Mouse (Mus musculus): ENCODE measurements around the gene Ccdc36. TPM values are rescaled to one million over a fixed set of nuclear protein-coding genes. Genes with fewer than 3 reads are reported as not detected.

Ccdc36 gene
- total RNA-seq, 2 experiments from 2014 or later, result not detected

DNA sequence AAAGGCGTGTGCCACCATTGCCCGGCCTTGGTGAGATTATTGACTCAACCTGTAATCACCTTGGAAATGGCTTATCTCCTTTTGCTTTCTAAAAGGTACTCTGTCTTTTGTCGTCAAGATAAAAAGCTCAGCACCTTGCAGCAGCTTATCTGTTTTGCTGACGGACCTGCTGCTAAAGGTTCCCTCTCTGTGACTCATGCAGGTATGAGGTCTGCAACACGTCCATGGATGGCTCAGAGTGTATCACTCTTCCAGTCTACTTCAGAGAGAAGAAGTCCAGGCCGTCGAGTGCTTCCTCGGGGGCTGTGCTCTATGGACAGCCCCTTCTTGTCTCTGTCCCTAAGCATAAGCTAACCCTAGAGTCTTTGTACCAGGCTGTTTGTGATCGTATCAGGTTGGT, 50.0 kb downstream of the Ccdc36 start:
- no peak for DNase-seq

Other genes starting within 250 kb of the Ccdc36 start
- under 1 TPM; 0.05 to 0.08 TPM for gene Bsn, start 238.1 kb downstream of the Ccdc36 start, total RNA-seq (2021)
- 100 to 1,000 TPM; 169 to 183 TPM for gene Dag1, start 164.5 kb downstream of the Ccdc36 start, total RNA-seq (2021)
- gene Nicn1, start 138.1 kb downstream of the Ccdc36 start, total RNA-seq (2021), result 10 to 100 TPM in 1 of 2 experiments, 1 to 10 TPM in 1; 8.2 to 12.1 TPM
- gene Amt, start 131.6 kb downstream of the Ccdc36 start, total RNA-seq (2021), result 1 to 10 TPM; 1.6 to 1.8 TPM
- gene Rhoa, start 122.4 kb downstream of the Ccdc36 start, total RNA-seq (2021), result 100 to 1,000 TPM; 104 to 120 TPM
- gene Tcta, start 122.3 kb downstream of the Ccdc36 start, total RNA-seq (2021), result 10 to 100 TPM; 25.0 to 30.8 TPM
- 10 to 100 TPM; 74.4 to 92.9 TPM for gene Gpx1, start 89.6 kb downstream of the Ccdc36 start, total RNA-seq (2021)
- 10 to 100 TPM; 61.7 to 64.9 TPM for gene Usp4, start 80.6 kb downstream of the Ccdc36 start, total RNA-seq (2021)
- under 1 TPM; 0.40 to 0.46 TPM for gene 1700102P08Rik, start 35.7 kb downstream of the Ccdc36 start, total RNA-seq (2021)
- not detected for gene BC048562, start 8.0 kb upstream of the Ccdc36 start, total RNA-seq (2021)
- 10 to 100 TPM; 16.3 to 17.2 TPM for gene Ccdc71, start 32.0 kb upstream of the Ccdc36 start, total RNA-seq (2021)
- 1 to 10 TPM; 3.3 to 3.8 TPM for gene Klhdc8b, start 33.1 kb upstream of the Ccdc36 start, total RNA-seq (2021)
- gene Lamb2, start 51.3 kb upstream of the Ccdc36 start, total RNA-seq (2021), result 100 to 1,000 TPM; 142 to 152 TPM
- 100 to 1,000 TPM; 101 to 103 TPM for gene Usp19, start 62.1 kb upstream of the Ccdc36 start, total RNA-seq (2021)
- 10 to 100 TPM; 64.1 to 77.4 TPM for gene Qars, start 79.2 kb upstream of the Ccdc36 start, total RNA-seq (2021)
- 10 to 100 TPM; 41.2 to 50.5 TPM for gene Qrich1, start 88.3 kb upstream of the Ccdc36 start, total RNA-seq (2021)
- 10 to 100 TPM; 51.9 to 54.0 TPM for gene Impdh2, start 131.8 kb upstream of the Ccdc36 start, total RNA-seq (2021)
- 10 to 100 TPM; 28.2 to 37.5 TPM for gene Ndufaf3, start 138.9 kb upstream of the Ccdc36 start, total RNA-seq (2021)
- 10 to 100 TPM in 1 of 2 experiments, 1 to 10 TPM in 1; 7.6 to 10.4 TPM for gene Dalrd3, start 141.4 kb upstream of the Ccdc36 start, total RNA-seq (2021)
- 1 to 10 TPM; 5.2 to 5.3 TPM for gene Wdr6, start 150.3 kb upstream of the Ccdc36 start, total RNA-seq (2021)
- 1 to 10 TPM; 2.8 to 3.1 TPM for gene P4htm, start 169.2 kb upstream of the Ccdc36 start, total RNA-seq (2021)
- gene Arih2, start 220.9 kb upstream of the Ccdc36 start, total RNA-seq (2021), result 10 to 100 TPM; 52.7 to 61.0 TPM
- 10 to 100 TPM; 67.1 to 73.5 TPM for gene Slc25a20, start 233.6 kb upstream of the Ccdc36 start, total RNA-seq (2021)

Data from gastrocnemius, postnatal 25 days (tissue).